Mouse (Mus musculus): Measurements from ENCODE around the gene AU040320.

DNA sequence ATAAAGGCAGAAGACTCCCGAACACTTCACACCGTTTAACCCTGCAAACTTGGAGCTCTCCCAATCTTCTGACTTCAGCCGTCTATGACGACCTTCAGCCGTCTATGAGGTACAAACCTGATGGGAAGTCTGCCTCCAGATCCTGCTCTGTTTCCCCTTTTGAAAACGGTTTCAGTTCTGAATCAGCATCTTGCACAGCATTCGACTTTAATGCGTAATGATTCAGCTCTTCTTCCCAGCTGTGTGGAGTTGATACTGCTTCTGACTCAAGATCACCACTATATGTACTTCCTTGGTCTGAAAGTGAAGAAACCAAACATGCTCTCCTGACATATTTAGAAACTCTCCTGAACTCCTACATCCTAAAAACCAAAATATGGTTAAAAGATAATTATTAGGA, 136.5 kb downstream of the AU040320 start:
- no peak for TF ChIP-seq POLR2A (IDR thresholded peaks at IDR 0.05; ENCODE audit: borderline replicate concordance, control insufficient read depth, low read depth, low read length)
- TF ChIP-seq CTCF (IDR thresholded peaks at IDR 0.05; ENCODE audit: control insufficient read depth, insufficient read depth, low read length) = no peak
